Mouse (Mus musculus) right cerebral cortex, postnatal 14 days (tissue): ENCODE data around the gene Arhgdia.

Experiments
- DNase-seq: peaks from one replicate; pipeline ENCODE4 v3.0.0; 2022

The Arhgdia gene

GRCm38 (mm10) chr11:120549986-120550809 is 31.2 kb downstream of the Arhgdia start:
- DNase-seq = no peak

- peak; percentile 96 for DNase-seq
Measured at GRCm38 (mm10) chr11:120549168-120549945, 32.1 kb downstream of the Arhgdia start, which contains the start of gene Mcrip1. Gene Mcrip1 (minus strand): TSS chr11:120549727.

- DNase-seq = no peak
Measured at GRCm38 (mm10) chr11:120548786-120549167, 32.6 kb downstream of the Arhgdia start.

- no peak for DNase-seq
Measured at GRCm38 (mm10) chr11:120548214-120548613, 33.2 kb downstream of the Arhgdia start.

GRCm38 (mm10) chr11:120547469-120547868 is 34.0 kb downstream of the Arhgdia start:
- no peak for DNase-seq

GRCm38 (mm10) chr11:120545964-120546363 is 35.5 kb downstream of the Arhgdia start:
- no peak for DNase-seq

GRCm38 (mm10) chr11:120542376-120542775 is 39.0 kb downstream of the Arhgdia start:
- no peak for DNase-seq

- DNase-seq = no peak
Measured at GRCm38 (mm10) chr11:120541907-120542306, 39.5 kb downstream of the Arhgdia start.

- no peak for DNase-seq
Measured at GRCm38 (mm10) chr11:120539285-120540014, 42.0 kb downstream of the Arhgdia start.

- no peak for DNase-seq
Measured at GRCm38 (mm10) chr11:120538955-120539284, 42.5 kb downstream of the Arhgdia start.

- DNase-seq = no peak
Measured at GRCm38 (mm10) chr11:120538485-120538884, 42.9 kb downstream of the Arhgdia start.

GRCm38 (mm10) chr11:120535804-120536203 is 45.6 kb downstream of the Arhgdia start:
- no peak for DNase-seq

- no peak for DNase-seq
Measured at GRCm38 (mm10) chr11:120535145-120535544, 46.3 kb downstream of the Arhgdia start.

GRCm38 (mm10) chr11:120534093-120534492 is 47.3 kb downstream of the Arhgdia start:
- no peak for DNase-seq

GRCm38 (mm10) chr11:120531646-120532045 is 49.8 kb downstream of the Arhgdia start:
- DNase-seq = no peak

- DNase-seq = no peak
Measured at GRCm38 (mm10) chr11:120530085-120530964, 51.1 kb downstream of the Arhgdia start, which contains the start of gene Gcgr. Gene Gcgr (plus strand): TSS chr11:120530699.

GRCm38 (mm10) chr11:120528903-120529302 is 52.5 kb downstream of the Arhgdia start:
- no peak for DNase-seq
